25 mouse cellular contexts compared by ENCODE assay signal in genomic region chr5:98550873-98551272, GRCm38 (mm10). TPM values are rescaled to one million over a fixed set of nuclear protein-coding genes. Genes with fewer than 3 reads are reported as not detected.
"Had no signal": no experiment of that assay in that cellular context is flagged by ENCODE, and none has a peak within 500 bp of the region (broad histone marks: within the 10 kb centered on the region; RNA-seq: fewer than 3 reads in every experiment).

No protein-coding gene starts in this region.

- H3K36me3 ChIP-seq: lung, embryonic 15.5 days; midbrain, embryonic 10.5 days; midbrain, embryonic 12.5 days; neural tube, embryonic 12.5 days; stomach, embryonic 15.5 days had no signal

- DNase-seq: liver, postnatal 0 days; lung, adult 2 months; lung, postnatal 14 days; lung, postnatal 36 days; midbrain, embryonic 14.5 days; right cerebral cortex, postnatal 14 days; thymus, adult 2 months; thymus, postnatal 25 days; thymus, postnatal 4 days had no signal

- H3K9me3 ChIP-seq: lung, embryonic 15.5 days; midbrain, embryonic 10.5 days; midbrain, embryonic 12.5 days; neural tube, embryonic 12.5 days; stomach, embryonic 15.5 days had no signal

- H3K27ac ChIP-seq: macrophage; midbrain, embryonic 10.5 days; midbrain, embryonic 12.5 days; neural tube, embryonic 12.5 days; stomach, embryonic 15.5 days; stomach, postnatal 0 days had no signal

- H3K4me2 ChIP-seq: lung, embryonic 15.5 days; midbrain, embryonic 12.5 days; neural tube, embryonic 12.5 days; stomach, embryonic 15.5 days had no signal

- H3K27me3 ChIP-seq: lung, embryonic 15.5 days; megakaryocyte, embryonic 14.5 days; midbrain, embryonic 12.5 days; neural tube, embryonic 12.5 days; stomach, embryonic 15.5 days had no signal

- H3K4me3 ChIP-seq: lung, embryonic 15.5 days; megakaryocyte, embryonic 14.5 days; midbrain, embryonic 10.5 days; midbrain, embryonic 12.5 days; neural tube, embryonic 12.5 days; stomach, embryonic 15.5 days had no signal

- ATAC-seq: liver, postnatal 0 days; lung, postnatal 0 days; midbrain, embryonic 16.5 days had no signal

- H3K9ac ChIP-seq: liver, postnatal 0 days; lung, embryonic 15.5 days; midbrain, embryonic 12.5 days; neural tube, embryonic 12.5 days; stomach, embryonic 15.5 days had no signal

- H3K4me1 ChIP-seq: megakaryocyte, embryonic 14.5 days; midbrain, embryonic 10.5 days; midbrain, embryonic 12.5 days; neural tube, embryonic 12.5 days; stomach, embryonic 15.5 days had no signal

RNA-seq across cellular contexts. Expression of gene Gm11111, which starts 1.6 kb away (rescaled TPM):
- total RNA-seq: megakaryocyte progenitor cell, adult 5-6 weeks; monocyte, adult 5-6 weeks; neutrophil, adult 5-6 weeks had no signal
- polyA plus RNA-seq: liver, postnatal 0 days; lung, adult 2 months; lung, embryonic 15.5 days; lung, postnatal 0 days; macrophage; midbrain, embryonic 10.5 days; midbrain, embryonic 12.5 days; midbrain, embryonic 14.5 days; midbrain, embryonic 16.5 days; neural tube, embryonic 12.5 days; neural tube, embryonic 14.5 days; spleen, adult 2 months; stomach, embryonic 15.5 days; stomach, postnatal 0 days; testis, adult 2 months; thymus, adult 2 months had no signal
